20 mouse cellular contexts compared by ENCODE assay signal in the genomic region with DNA sequence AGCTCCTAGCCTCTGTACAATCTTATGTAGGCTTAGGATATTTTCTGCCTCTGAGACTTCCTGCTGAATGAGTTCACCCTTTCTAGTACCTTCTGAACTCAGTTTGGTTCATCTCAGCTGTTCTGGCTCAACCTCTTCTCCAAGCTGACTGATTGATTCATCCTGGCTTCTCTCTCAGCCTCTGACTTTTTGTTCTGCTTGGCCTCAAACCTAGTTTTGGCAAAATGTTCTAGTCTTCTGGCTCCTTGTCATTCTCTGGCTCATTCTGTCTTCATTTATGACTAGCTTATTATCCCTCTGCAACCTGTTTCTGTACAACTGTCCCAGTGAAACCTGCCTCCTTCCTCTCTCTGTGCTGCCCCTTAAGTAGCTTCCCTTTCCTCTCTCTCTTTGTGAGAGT.
"Had no signal": no experiment of that assay in that cellular context is flagged by ENCODE, and none has a peak within 500 bp of the region (broad histone marks: within the 10 kb centered on the region; RNA-seq: fewer than 3 reads in every experiment).

No protein-coding gene starts in this region.

- DNase-seq: liver, postnatal 0 days; lung, adult 2 months; midbrain, embryonic 14.5 days; retina, postnatal 1 day; right cerebral cortex, adult 18-20 months; right cerebral cortex, postnatal 25 days; right cerebral cortex, postnatal 4 days; spleen, adult 18-20 months; thymus, adult 18-20 months; thymus, postnatal 14 days; thymus, postnatal 36 days had no signal

- H3K4me3 ChIP-seq: liver, embryonic 15.5 days; lung, embryonic 15.5 days; midbrain, embryonic 12.5 days; myocyte; neural tube, embryonic 13.5 days; neural tube, embryonic 15.5 days had no signal

- H3K27ac ChIP-seq: liver, embryonic 15.5 days; lung, embryonic 15.5 days; macrophage; midbrain, embryonic 12.5 days; neural tube, embryonic 13.5 days; neural tube, embryonic 15.5 days had no signal

- H3K4me2 ChIP-seq: liver, embryonic 15.5 days; lung, embryonic 15.5 days; midbrain, embryonic 12.5 days; neural tube, embryonic 13.5 days; neural tube, embryonic 15.5 days had no signal

- H3K9me3 ChIP-seq: liver, embryonic 15.5 days; lung, embryonic 15.5 days; midbrain, embryonic 12.5 days; neural tube, embryonic 13.5 days; neural tube, embryonic 15.5 days had no signal

- H3K9ac ChIP-seq: liver, embryonic 15.5 days; liver, postnatal 0 days; lung, embryonic 15.5 days; midbrain, embryonic 12.5 days; neural tube, embryonic 13.5 days; neural tube, embryonic 15.5 days had no signal

- ATAC-seq: liver, postnatal 0 days; lung, postnatal 0 days; midbrain, embryonic 16.5 days had no signal

- H3K4me1 ChIP-seq: midbrain, embryonic 12.5 days had no signal

- H3K27me3 ChIP-seq: liver, embryonic 15.5 days; lung, embryonic 15.5 days; midbrain, embryonic 12.5 days; neural tube, embryonic 13.5 days; neural tube, embryonic 15.5 days had no signal
